Mouse (Mus musculus): Measurements from ENCODE around the gene Ap4b1. TPM values are rescaled to one million over a fixed set of nuclear protein-coding genes. Genes with fewer than 3 reads are reported as not detected.
A peak's percentile ranks its signal among the peaks of the same experiment; 100 is the strongest.
"Not testable (repeated sequence)": the region's sequence is repeated elsewhere in the genome, so short reads cannot be mapped to it uniquely, and the experiment has no call there.

The Ap4b1 gene
- polyA plus RNA-seq, 1 experiment from 2014 or later = 21.0 TPM

DNA sequence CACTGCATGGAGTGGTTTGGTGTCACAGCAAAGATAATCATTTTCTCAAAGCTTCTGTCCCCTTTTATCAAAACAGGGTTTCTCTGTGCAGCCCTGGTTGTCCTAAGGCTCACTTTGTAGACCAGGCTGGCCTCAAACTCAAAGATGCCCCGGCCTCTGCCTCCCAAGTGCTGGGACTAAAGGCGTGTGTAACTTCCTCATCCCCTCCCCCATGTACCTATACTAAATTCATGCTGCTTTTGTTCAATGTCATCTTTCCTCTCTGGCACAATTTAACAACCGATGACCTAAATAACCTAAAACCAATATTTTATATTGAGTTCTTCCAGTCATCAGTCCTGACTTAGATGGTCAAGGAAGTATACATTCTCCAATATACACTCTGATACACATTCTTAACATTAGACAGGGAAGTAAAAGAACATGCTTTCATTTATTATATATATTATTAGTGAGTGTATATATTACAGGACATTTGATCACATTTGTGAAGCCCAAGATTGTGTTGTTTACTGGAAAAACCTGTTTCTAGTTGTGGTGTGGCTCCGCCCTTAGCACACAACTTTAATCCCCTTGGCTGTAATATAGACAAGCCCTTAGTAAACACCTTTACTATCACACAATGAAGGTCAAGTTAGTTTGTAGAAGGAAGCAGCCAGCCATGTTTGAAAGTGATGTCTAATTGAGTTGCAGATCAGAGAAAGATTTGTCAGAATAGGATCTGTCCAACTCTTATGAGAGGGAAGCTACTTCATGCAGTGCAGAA is 26.3 kb upstream of the Ap4b1 start:
- ATAC-seq (ENCODE audit: borderline replicate concordance, extremely low read depth, low FRiP score, low TSS enrichment) = no peak
- no peak overlapping the region for H3K27ac ChIP-seq
- H3K36me3 ChIP-seq = peaks cover under 1% of the 10 kb centered on the region; the same call in 1 of the 2 replicates
- no peak overlapping the region for H3K9ac ChIP-seq
- no peak overlapping the region for H3K4me3 ChIP-seq
- 81% methylated on average over 4 of the region's 4 CpGs for WGBS
- no peak overlapping the region for H3K4me2 ChIP-seq
- H3K27me3 ChIP-seq = no peaks in the 10 kb centered on the region
- no peaks in the 10 kb centered on the region for H3K9me3 ChIP-seq
- 0 out of 2 replicates have a peak, but pooled peaks cover 17% of the 10 kb centered on the region for H3K4me1 ChIP-seq

DNA sequence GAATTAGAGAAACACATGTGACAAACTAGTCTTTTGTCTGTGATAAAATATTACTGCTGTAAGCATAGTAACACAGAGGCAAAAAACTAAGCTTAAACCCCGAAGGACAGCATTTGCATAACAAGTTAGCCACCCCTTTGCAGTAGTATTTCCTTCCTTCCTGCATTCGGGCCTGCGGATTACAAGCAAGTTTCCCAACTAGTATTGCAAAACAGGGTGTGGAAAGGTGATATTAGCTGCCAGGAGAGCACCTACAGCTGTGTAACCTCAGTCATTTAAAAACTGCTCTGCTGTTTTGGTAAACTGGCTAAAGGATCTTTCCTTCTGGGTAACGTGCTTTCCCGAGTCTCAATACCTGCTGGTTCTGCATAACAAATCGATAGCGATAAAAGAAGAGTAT is 22.1 kb upstream of the Ap4b1 start:
- 0 out of 2 replicates have a peak overlapping the region, but pooled peaks have one; percentile 8 for H3K4me2 ChIP-seq
- H3K9ac ChIP-seq = no peak overlapping the region
- no peak overlapping the region for H3K27ac ChIP-seq
- H3K9me3 ChIP-seq = no peaks in the 10 kb centered on the region
- peaks cover 34% of the 10 kb centered on the region for H3K4me1 ChIP-seq
- H3K4me3 ChIP-seq = no peak overlapping the region
- no peaks in the 10 kb centered on the region for H3K27me3 ChIP-seq
- ATAC-seq (ENCODE audit: borderline replicate concordance, extremely low read depth, low FRiP score, low TSS enrichment) = no peak
- WGBS = 65% methylated on average over 7 of the region's 7 CpGs
- no peaks in the 10 kb centered on the region for H3K36me3 ChIP-seq

DNA sequence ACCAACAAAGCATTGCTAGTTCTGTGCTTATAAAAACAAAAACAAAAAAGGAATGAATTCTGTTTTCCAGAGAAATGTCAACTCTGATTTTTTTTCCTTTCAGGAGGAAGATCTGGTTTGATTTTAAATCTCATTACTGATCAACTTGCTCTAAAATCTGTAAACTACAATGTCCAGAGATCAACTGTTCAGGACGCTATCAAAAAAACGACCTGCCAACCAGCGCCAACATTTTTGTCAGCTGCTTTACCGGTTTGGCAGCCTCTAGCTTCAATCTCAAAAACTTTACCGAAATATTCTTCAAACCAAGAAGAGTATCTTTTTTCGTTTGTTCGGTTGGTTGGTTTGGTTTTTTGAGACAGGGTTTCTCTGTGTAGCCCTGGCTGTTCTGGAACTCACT is 20.2 kb upstream of the Ap4b1 start:
- WGBS = 65% methylated on average over 7 of the region's 7 CpGs
- Histone ChIP-seq H3K27me3 (no peaks in the 10 kb centered on the region), H3K36me3 (no peaks in the 10 kb centered on the region), H3K9ac (no peak overlapping the region), H3K4me3 (peak overlapping the region; percentile 99), H3K9me3 (no peaks in the 10 kb centered on the region), H3K27ac (0 out of 2 replicates have a peak overlapping the region, but pooled peaks have one; percentile 92), H3K4me1 (peaks cover 30% of the 10 kb centered on the region), H3K4me2 (peak overlapping the region; percentile 75)
- ATAC-seq (ENCODE audit: borderline replicate concordance, extremely low read depth, low FRiP score, low TSS enrichment) = no peak

GRCm38 (mm10) chr3:103789891-103790345 is 19.4 kb upstream of the Ap4b1 start:
- H3K36me3 ChIP-seq = no peaks in the 10 kb centered on the region
- peak overlapping the region; percentile 99 for H3K4me3 ChIP-seq
- H3K27ac ChIP-seq = peak overlapping the region; percentile 92
- no peaks in the 10 kb centered on the region for H3K9me3 ChIP-seq
- no peaks in the 10 kb centered on the region for H3K27me3 ChIP-seq
- peak overlapping the region; percentile 91 for H3K9ac ChIP-seq
- H3K4me1 ChIP-seq = peaks cover 27% of the 10 kb centered on the region
- peak overlapping the region; percentile 75 for H3K4me2 ChIP-seq
- WGBS = 1% methylated on average over 14 of the region's 14 CpGs
- ATAC-seq (ENCODE audit: borderline replicate concordance, extremely low read depth, low FRiP score, low TSS enrichment) = no peak

GRCm38 (mm10) chr3:103790346-103791145 is 18.8 kb upstream of the Ap4b1 start:
- peak overlapping the region; percentile 91 for H3K9ac ChIP-seq
- H3K4me3 ChIP-seq = peak overlapping the region; percentile 99
- WGBS = under 1% methylated on average over 45 of the region's 61 CpGs
- peaks cover 26% of the 10 kb centered on the region for H3K4me1 ChIP-seq
- no peaks in the 10 kb centered on the region for H3K9me3 ChIP-seq
- ATAC-seq (ENCODE audit: borderline replicate concordance, extremely low read depth, low FRiP score, low TSS enrichment) = peak; percentile 79
- H3K4me2 ChIP-seq = peak overlapping the region; percentile 75
- H3K27me3 ChIP-seq = no peaks in the 10 kb centered on the region
- H3K27ac ChIP-seq = peak overlapping the region; percentile 92
- H3K36me3 ChIP-seq = no peaks in the 10 kb centered on the region

GRCm38 (mm10) chr3:103791230-103792110 is 17.9 kb upstream of the Ap4b1 start, which contains the start of gene Hipk1:
Hipk1 (minus strand) TSS chr3:103791563.
- peak; percentile 95 for ATAC-seq (ENCODE audit: borderline replicate concordance, extremely low read depth, low FRiP score, low TSS enrichment)
- WGBS = 10% methylated on average over 48 of the region's 49 CpGs
- peaks cover 26% of the 10 kb centered on the region for H3K4me1 ChIP-seq

DNA sequence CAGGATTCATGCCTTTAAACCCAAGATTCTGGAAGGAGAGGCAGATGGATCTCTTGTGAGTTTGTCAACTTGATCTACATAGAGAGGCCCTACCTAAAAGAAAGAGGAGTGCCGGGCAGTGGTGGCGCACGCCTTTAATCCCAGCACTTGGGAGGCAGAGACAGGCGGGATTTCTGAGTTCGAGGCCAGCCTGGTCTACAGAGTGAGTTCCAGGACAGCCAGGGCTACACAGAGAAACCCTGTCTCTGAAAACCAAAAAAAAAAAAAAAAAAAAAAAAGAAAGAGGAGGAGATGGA is 17.3 kb upstream of the Ap4b1 start:
- not testable (repeated sequence) for H3K4me3 ChIP-seq; H3K9ac ChIP-seq; ATAC-seq (ENCODE audit: borderline replicate concordance, extremely low read depth, low FRiP score, low TSS enrichment); H3K27me3 ChIP-seq; H3K9me3 ChIP-seq; H3K27ac ChIP-seq; H3K36me3 ChIP-seq
- Histone ChIP-seq H3K4me1 (peaks cover 24% of the 10 kb centered on the region), H3K4me2 (peak overlapping the region; percentile 75; the same call in 1 of the 2 replicates)
- 73% methylated on average over 5 of the region's 5 CpGs for WGBS

More at GRCm38 (mm10) chr3:103791230-103792110, 17.9 kb upstream of the Ap4b1 start, which contains the start of gene Hipk1:
- peak within 1 kb of the TSS; percentile 92 for H3K27ac ChIP-seq
- H3K36me3 ChIP-seq = no peaks in the 10 kb centered on the region
- peak within 1 kb of the TSS; percentile 99 for H3K4me3 ChIP-seq
- H3K27me3 ChIP-seq = no peaks in the 10 kb centered on the region
- H3K9me3 ChIP-seq = no peaks in the 10 kb centered on the region
- peak within 1 kb of the TSS; percentile 91 for H3K9ac ChIP-seq
- peak within 1 kb of the TSS; percentile 75 for H3K4me2 ChIP-seq

DNA sequence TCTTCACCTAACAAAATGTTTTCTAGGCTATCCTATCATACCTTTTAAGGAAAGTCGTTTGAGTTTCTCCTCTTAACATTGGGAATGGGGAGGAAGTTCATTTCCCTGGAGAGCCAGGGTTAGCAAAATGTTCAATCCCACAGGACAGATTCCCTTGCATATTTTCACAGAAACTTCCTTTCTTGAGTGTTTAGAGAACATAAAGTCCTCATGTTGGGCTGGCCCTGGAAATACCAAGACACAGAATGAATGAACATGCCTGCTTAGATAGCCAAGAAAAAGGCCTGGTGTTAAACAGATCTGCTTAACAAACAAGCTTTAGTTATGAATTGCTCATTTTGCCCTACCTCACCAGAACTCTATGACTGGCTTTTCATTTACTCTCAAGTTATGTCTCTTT is 16.8 kb upstream of the Ap4b1 start:
- no peaks in the 10 kb centered on the region for H3K27me3 ChIP-seq
- H3K4me2 ChIP-seq = no peak overlapping the region
- 67% methylated on average over 1 of the region's 1 CpGs for WGBS
- no peaks in the 10 kb centered on the region for H3K36me3 ChIP-seq
- no peak overlapping the region for H3K4me3 ChIP-seq
- H3K27ac ChIP-seq = no peak overlapping the region
- H3K9ac ChIP-seq = no peak overlapping the region
- no peak for ATAC-seq (ENCODE audit: borderline replicate concordance, extremely low read depth, low FRiP score, low TSS enrichment)
- H3K9me3 ChIP-seq = no peaks in the 10 kb centered on the region
- peaks cover 21% of the 10 kb centered on the region for H3K4me1 ChIP-seq

- 48% methylated on average over 2 of the region's 2 CpGs for WGBS
- Histone ChIP-seq H3K4me2 (no peak overlapping the region), H3K9ac (no peak overlapping the region), H3K9me3 (no peaks in the 10 kb centered on the region), H3K4me1 (peaks cover 6% of the 10 kb centered on the region), H3K4me3 (no peak overlapping the region), H3K36me3 (no peaks in the 10 kb centered on the region), H3K27me3 (no peaks in the 10 kb centered on the region), H3K27ac (no peak overlapping the region)
- no peak for ATAC-seq (ENCODE audit: borderline replicate concordance, extremely low read depth, low FRiP score, low TSS enrichment)
Observed at GRCm38 (mm10) chr3:103796389-103796788, 12.9 kb upstream of the Ap4b1 start.

- Histone ChIP-seq H3K27me3 (no peaks in the 10 kb centered on the region), H3K9ac (no peak overlapping the region), H3K36me3 (peaks cover 15% of the 10 kb centered on the region), H3K9me3 (no peaks in the 10 kb centered on the region), H3K27ac (no peak overlapping the region), H3K4me3 (no peak overlapping the region), H3K4me1 (peaks cover 17% of the 10 kb centered on the region), H3K4me2 (no peak overlapping the region)
- WGBS = 62% methylated on average over 2 of the region's 2 CpGs
- ATAC-seq (ENCODE audit: borderline replicate concordance, extremely low read depth, low FRiP score, low TSS enrichment) = no peak; the same call in 1 of the 2 replicates
Observed at GRCm38 (mm10) chr3:103799507-103799906, 9.8 kb upstream of the Ap4b1 start.
